Mouse (Mus musculus) adrenal gland, adult 18-20 months (tissue): ENCODE data around the gene Snai1. TPM values are rescaled to one million over a fixed set of nuclear protein-coding genes. Genes with fewer than 3 reads are reported as not detected.

Source experiments
- DNase-seq, 2 experiments: peaks; one replicate each; pipeline ENCODE4 v3.0.0; 2021 to 2022; ENCODE audit warnings: low spot score in 2 of 2
- total RNA-seq, 2 experiments: library from RNA; stranded (reverse); gene quantifications; 1 replicate in 1 of 2; 2 replicates in 1 of 2; pipeline ENCODE4 v1.2.3; 2021

The Snai1 gene
- total RNA-seq, 2 experiments from 2014 or later = 6.3 to 8.8 TPM

DNA sequence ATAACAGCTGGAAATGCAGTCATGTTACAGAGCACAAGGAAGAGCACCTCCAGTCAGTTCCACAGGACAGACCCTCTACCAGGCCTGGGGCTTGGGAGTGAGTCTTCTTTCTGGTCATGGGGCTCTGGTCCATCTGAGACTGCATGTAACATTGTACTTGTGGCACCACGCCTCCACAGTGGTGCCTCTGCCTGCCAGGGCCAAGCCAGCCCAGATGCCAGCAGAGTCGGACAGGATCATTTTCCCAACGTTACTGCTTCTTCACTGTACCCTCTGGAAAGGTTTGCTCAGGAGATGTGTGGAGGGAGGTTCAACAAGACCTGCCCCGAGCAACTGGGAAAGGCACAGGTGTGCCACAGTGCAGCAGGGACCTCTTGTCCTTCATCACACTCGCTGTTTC, 22.3 kb upstream of the Snai1 start:
- DNase-seq = no peak

DNA sequence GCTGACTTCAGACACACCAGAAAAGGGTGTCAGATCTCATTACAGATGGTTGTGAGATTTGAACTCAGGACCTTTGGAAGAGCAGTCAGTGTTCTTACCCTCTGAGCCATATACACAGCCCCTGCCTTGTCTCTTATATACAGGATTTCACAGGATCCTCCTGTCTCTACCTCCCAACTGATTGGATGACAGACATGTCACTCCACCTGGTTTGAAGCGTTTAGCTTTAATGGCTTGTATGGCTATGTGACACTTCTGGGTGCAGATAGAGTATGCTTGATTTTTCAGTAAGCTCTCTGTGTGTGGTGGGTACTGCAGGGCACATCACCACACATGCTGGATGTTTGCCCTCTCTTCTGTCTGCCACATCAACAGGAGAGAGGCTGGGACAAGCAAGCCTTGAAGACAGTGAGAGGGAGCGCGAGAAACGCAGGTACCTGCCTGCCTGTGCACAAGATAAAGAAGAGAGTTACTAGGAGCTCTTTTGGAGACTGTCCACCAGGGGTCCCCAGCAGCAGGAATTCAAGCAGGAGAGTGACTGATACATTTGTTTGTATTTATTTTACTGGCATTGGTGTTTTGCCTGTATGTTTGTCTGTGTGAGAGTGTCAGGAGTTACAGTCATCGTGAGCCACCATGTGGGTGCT, 18.3 kb upstream of the Snai1 start:
- no peak for DNase-seq

DNA sequence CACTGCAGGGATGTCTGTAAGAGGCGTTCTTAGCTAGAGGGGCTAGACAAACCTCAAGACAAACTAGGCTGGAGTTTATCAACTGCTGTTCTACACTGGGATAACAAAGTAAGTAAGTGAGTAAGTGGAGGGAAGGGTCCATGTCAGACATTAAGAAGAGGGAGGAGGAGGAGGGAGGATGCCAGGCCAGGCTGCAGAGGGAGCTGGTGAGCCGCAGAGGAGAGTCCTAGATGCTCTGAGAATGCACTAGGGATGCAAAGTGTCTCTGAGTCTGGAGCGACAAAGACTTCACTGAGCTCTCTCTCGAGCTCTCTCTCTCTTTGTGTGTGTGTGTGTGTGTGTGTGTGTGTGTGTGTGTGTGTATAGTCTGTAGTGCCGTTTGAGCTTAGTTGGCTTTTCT, 9.7 kb upstream of the Snai1 start:
- DNase-seq = no peak

GRCm38 (mm10) chr2:167529935-167530513, 8.0 kb upstream of the Snai1 start:
- DNase-seq = no peak

DNA sequence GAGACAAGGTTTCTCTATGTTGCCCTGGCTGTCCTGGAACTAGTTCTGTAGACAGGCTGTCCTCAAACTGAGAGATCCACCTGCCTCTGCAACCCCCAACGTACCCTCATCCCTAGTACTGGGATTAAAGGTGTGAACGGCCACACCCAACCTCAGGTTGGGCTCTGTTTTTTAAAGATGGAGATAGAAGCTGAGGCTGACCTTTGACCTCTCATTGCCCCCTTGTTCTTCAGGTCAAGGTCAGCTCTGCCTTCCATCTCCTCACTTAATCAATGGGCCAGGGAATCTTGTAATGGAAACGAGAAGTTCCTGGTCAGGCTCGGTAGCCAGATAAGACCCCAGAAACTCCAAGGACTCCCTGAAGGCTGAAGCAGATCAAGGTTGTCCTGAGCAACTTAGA, 7.5 kb upstream of the Snai1 start:
- no peak for DNase-seq

DNA sequence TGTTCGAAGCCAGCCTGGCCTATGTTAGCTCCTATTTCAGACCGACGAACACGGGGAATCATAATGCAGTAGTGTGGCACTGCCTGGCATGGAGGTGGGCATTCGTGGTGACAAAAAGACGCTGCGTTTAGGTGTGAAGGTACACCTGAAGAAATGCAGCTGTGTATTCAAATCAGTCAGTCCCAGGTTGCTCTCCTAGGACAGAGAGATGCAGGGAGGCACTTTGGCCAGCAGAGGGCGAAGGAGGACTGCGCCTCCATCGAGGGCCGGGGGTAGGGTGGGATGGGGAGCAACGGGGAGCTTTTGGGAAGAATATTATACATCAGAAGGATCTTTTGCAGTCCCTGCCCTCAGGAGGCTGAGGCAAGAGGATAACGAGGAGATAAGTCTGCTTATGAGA, 5.9 kb upstream of the Snai1 start:
- peak; percentile 50 to 61 for DNase-seq

DNA sequence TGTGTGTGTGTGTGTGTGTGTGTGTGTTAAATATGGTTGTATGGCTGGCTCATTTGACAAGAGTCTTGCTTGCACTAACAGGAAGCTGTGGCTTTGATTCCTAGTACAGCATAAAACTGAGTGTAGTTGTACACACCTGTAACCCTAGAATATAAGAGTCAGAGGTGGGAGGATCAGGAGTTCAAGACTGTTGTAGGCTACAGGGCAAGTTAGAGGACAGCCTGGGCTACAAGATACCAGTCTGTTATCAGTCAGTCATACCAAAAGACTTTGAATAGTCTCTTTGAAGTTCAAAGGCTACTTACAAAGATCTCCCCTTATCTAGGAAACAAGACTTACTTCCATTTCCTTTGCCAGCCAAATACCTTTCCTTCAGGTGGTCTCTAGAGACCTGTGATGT, 4.1 kb upstream of the Snai1 start:
- DNase-seq = no peak

- no peak for DNase-seq
Measured at GRCm38 (mm10) chr2:167536320-167536945, 1.6 kb upstream of the Snai1 start.

GRCm38 (mm10) chr2:167538671-167539306, 794 bp downstream of the Snai1 start:
- peak in 1 of 2 experiments; percentile 61 for DNase-seq

DNA sequence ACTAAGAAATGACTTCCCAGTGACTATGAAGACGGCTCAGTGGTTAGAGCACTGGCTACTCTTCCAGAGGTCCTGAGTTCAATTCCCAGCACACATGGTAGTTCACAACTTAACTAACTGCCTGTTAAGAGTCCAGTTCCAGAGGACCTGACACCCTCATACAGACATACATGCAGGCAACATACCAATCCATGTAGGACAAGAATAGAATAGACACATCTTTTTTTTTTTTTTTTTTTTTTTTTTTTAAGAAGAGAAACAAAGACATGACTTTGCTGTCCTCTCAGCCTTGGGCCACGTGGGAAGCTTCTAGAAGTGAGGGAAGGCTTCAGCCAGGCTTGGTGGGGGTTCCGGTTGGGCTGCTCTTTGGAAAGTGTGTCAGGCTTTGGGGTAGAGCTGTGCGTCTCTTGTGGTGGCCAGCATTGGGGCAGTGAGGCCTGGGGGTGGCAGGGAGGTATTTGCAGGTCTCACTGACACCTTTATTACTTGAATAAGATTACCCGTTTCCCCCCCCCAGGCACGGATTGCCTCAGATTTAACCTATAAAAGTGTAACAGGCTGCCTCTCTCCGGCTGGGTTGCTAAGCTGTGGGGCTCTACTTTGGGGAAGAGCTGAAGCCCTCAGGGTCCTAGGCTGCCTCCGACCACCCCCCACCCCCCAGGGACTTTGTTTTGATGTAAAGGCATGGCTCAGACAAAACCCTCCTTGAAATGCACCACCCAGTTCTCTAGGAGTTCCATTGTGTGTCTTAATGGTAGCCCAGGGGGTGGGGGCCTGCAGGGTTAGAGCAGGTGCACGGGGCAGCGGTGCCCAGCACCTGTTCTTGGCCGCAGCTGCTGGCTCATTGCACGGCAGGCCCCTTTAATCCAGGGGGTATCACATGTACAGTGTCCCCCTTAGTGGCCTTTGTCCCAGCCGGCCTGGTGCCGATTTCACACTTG, 1.8 kb downstream of the Snai1 start:
- DNase-seq = no peak

DNA sequence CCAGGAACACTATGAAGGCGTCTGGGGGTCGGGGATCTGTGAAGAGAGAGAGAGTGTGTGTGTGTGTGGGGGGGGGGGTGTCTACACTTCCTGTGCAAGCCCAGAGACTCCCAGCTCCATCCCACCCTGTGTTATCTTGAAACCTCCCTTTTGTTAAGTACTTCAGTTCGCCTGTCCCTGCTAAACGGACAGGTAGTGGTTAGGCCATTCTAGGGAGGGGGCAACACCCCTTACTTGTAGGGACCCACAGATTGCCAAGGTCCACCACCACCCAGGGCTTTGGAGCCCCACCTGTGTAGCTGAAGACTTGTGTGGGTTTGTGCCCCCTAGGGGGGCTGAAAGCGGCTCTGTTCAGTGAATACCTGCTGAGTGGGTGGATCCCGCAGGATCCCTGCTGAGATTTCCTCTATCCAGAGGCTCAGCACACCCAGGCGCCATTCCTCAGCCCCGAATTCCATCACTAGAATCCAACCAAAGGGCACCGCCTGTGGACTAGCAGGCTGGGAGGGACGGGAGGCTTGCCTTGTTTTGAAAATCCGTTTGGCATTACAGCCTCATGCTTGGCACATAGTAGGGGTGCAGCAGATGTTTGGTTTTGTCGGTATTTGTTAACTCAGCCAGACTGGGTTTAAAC, 2.6 kb downstream of the Snai1 start:
- no peak for DNase-seq

GRCm38 (mm10) chr2:167541324-167541723, 3.3 kb downstream of the Snai1 start:
- DNase-seq = no peak

DNA sequence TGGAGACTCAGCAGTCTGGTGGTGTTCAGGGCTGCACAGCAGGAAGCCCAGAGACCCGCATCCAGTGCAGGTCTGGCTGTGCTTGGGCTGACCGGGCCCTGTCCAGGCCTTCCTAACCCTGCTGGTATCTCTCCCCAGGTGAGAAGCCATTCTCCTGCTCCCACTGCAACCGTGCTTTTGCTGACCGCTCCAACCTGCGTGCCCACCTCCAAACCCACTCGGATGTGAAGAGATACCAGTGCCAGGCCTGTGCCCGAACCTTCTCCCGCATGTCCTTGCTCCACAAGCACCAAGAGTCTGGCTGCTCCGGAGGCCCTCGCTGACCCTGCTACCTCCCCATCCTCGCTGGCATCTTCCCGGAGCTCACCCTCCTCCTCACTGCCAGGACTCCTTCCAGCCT, 3.8 kb downstream of the Snai1 start:
- DNase-seq = no peak

- no peak for DNase-seq
Measured at GRCm38 (mm10) chr2:167542361-167542760, 4.4 kb downstream of the Snai1 start.

- DNase-seq = no peak
Measured at GRCm38 (mm10) chr2:167543121-167544003, 5.4 kb downstream of the Snai1 start.

DNA sequence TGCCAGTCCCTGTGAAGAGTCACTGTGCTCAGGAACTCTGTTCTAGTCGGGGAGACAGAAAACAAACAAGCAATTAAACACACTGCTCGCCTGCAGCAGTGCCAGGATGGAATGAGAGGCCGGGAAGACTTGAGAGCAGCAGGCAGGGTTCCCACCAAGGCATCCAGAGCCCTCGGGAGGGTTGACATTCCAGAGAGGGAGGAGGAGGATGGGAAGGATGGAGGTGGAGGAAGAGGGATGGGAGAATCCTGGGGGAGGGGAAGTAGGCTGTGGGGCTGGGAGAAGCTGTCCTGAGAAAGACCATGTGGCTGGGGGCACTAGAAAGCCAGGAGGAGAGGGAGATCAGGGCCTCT, 6.0 kb downstream of the Snai1 start:
- DNase-seq = no peak

DNA sequence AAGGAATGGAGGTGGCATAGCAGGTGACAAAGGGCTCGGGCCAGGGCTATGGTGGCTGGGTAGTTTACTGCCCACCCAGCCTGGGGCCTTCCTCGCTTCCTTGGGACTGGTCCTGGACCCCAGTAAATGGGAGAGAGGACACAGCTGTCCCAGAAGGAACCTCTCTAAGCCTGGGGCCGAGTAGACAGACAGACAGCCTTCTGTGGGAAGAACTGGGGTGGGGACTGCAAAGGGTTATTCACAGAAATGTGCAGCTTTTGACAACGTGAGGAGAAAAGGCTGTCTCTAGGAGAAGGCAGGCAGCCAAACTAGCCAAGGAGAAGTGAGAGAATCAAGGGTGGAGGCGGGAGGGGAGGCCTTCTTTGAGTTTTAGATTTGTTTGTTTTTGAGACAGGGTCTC, 6.5 kb downstream of the Snai1 start:
- DNase-seq = no peak

DNA sequence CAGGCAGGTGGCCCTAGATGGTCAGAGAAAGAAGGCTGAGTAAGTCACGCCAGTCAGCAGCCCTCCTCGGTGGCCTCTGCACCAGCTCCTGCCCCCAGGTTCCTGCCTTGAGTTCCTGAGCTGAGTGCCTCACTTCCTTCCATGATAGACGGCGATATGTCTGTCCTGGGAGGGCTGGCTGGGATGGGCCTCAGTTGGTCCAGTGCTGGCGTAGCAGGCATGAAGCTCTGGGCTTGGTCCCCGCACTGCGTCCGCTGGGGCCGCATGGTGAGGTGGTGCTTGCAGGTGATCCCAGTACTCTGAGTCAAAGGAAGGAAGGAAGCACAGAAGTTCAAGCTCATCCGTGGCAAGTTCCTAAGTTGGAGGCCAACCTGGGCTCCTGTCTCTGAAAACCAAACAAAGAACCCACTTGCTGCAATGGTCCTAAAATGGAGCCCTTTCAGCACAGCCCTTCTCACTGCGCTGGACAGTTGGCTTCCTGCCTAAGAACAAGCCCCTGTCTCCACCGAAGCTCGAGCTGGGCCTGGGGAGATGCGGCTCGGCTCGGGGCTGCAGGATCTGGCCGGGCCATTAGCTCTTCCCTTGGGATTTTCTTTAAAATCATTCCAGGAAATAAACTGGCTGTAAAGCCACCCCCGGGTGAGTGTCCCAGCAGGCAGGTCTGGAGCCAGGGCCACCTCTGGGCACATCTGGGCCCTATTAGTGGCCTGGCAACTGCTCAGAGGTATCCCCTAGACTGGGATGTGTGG, 8.6 kb downstream of the Snai1 start:
- DNase-seq = no peak

DNA sequence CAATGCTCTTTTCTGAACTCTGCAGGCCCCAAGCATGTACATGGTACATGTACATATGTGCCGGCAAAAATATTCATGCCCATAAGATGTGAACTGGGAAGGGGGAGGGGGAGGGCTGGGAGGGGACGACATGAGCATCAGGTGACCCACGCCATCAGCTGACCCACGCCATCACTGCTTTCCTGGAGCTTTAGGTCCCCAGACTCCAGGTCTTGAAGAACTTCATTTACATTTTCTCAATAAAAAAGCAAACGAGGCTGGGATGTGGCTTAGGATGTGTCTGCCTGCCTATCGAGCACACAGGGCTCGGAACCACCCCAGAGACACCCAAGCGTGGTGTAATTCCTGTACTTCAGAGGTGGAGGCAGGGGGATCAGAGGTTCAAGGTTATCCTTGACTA, 9.4 kb downstream of the Snai1 start:
- DNase-seq = no peak
